Mouse (Mus musculus): ENCODE data around the gene St7. TPM values are rescaled to one million over a fixed set of nuclear protein-coding genes. Genes with fewer than 3 reads are reported as not detected.

The St7 gene
- polyA plus RNA-seq, 1 experiment from 2014 or later, result 24.5 TPM

DNA sequence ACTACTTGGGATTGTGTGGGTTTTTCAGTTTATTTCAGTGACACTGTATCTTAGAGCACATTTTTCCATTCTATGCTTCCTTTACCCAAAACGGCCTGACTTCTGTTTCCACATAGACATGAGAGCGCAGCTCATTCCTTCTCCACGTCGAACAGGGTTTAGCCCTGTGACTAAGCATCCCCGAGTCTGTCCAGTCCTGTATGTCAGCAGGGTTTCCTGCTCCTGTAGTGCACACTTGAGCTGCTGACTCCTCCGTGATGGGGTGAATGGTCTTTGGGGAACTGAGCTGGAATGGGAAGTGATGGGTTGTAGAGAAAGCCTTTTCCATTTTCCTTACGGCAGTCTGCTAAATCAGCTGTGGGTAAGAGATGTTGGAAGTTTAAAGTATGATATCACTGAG lies 182.9 kb downstream of the St7 start:
- Histone ChIP-seq H3K4me2 (replicated peaks; ENCODE audit: low read depth, low read length) (no peak overlapping the region), H3K27ac (ENCODE audit: low read length) (no peak overlapping the region), H3K27me3 (replicated peaks; ENCODE audit: insufficient read depth, low read length) (no peaks in the 10 kb centered on the region), H3K9ac (replicated peaks; ENCODE audit: low read depth) (no peak overlapping the region), H3K9me3 (ENCODE audit: low read length) (no peaks in the 10 kb centered on the region), H3K36me3 (ENCODE audit: insufficient read depth, low read length) (no peaks in the 10 kb centered on the region), H3K4me1 (ENCODE audit: insufficient read depth, low read depth, low read length) (no peaks in the 10 kb centered on the region), H3K4me3 (ENCODE audit: low read depth, low read length) (no peak overlapping the region)
- TF ChIP-seq CTCF (IDR thresholded peaks at IDR 0.05) (no peak), EP300 (IDR thresholded peaks at IDR 0.05) (no peak)
- DNase-seq (ENCODE audit: low spot score) (no peak), ATAC-seq (no peak)
- WGBS, result 59% methylated on average over 7 of the region's 7 CpGs

DNA sequence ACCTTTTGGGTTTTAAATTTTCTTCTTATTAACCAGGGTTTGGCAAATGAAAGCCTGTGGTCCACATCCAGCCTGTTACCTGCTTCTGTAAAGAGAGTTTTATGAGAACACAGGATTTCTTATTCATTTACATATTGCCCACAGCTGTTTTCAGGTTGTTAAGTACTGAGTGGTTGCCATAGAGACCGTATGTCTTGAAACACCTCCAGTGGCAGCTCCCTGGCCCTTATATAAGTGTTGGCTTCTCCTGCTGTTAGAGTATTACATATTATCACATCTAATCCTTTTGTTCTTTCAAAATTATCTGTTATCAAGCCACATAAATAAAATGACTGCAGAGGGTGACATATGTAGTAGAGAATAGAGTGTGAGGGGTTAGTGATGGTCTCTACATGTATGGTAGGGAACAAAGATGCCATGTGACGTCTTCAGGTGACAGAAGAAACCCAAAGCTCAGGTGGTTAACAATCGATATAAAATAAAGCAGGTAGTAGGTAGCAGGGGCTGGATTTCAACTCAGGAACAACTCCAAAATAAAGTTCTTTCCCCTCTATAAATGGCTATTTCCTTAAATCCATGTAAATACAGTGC lies 183.4 kb downstream of the St7 start:
- Histone ChIP-seq H3K4me1 (ENCODE audit: insufficient read depth, low read depth, low read length) (no peaks in the 10 kb centered on the region), H3K9ac (replicated peaks; ENCODE audit: low read depth) (no peak overlapping the region), H3K4me2 (replicated peaks; ENCODE audit: low read depth, low read length) (no peak overlapping the region), H3K27me3 (replicated peaks; ENCODE audit: insufficient read depth, low read length) (no peaks in the 10 kb centered on the region), H3K4me3 (ENCODE audit: low read depth, low read length) (no peak overlapping the region), H3K36me3 (ENCODE audit: insufficient read depth, low read length) (no peaks in the 10 kb centered on the region), H3K27ac (ENCODE audit: low read length) (no peak overlapping the region), H3K9me3 (ENCODE audit: low read length) (no peaks in the 10 kb centered on the region)
- DNase-seq (ENCODE audit: low spot score) (peak; percentile 28), ATAC-seq (0 out of 2 replicates have a peak, but pooled peaks have one; percentile 35)
- TF ChIP-seq CTCF (IDR thresholded peaks at IDR 0.05), result no peak
- no peak for TF ChIP-seq EP300 (IDR thresholded peaks at IDR 0.05)
- WGBS, result 85% methylated on average over 3 of the region's 3 CpGs

DNA sequence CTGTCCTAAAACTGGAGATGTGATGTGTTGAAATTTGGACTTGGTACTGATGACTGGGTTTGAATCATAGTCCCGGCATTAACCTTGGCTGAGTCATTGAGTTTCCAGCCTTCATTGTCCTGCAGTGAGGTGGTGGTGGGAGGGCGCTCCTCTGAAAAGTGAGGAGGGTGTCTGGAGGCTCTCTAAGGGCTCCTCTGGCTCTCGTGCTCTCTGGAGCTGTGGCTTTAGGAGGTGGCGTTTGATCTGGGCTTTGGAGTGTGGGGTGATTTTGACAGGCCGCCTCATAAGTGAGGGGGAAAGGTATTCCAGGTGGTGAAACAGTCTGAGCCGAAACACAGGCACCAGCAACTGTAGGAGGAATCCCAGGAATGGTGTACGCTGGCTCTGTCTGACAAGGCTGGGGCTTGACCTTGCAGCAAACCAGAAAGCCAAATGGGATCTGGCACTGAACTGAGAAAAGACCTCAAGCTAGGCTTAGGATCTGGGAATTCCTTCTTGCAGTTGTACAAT lies 184.0 kb downstream of the St7 start:
- Histone ChIP-seq H3K9ac (replicated peaks; ENCODE audit: low read depth) (no peak overlapping the region), H3K4me3 (ENCODE audit: low read depth, low read length) (no peak overlapping the region), H3K9me3 (ENCODE audit: low read length) (no peaks in the 10 kb centered on the region), H3K27me3 (replicated peaks; ENCODE audit: insufficient read depth, low read length) (no peaks in the 10 kb centered on the region), H3K4me1 (ENCODE audit: insufficient read depth, low read depth, low read length) (no peaks in the 10 kb centered on the region), H3K27ac (ENCODE audit: low read length) (no peak overlapping the region), H3K4me2 (replicated peaks; ENCODE audit: low read depth, low read length) (no peak overlapping the region), H3K36me3 (ENCODE audit: insufficient read depth, low read length) (no peaks in the 10 kb centered on the region)
- TF ChIP-seq EP300 (IDR thresholded peaks at IDR 0.05), result no peak
- TF ChIP-seq CTCF (IDR thresholded peaks at IDR 0.05), result no peak
- 55% methylated on average over 7 of the region's 7 CpGs for WGBS
- ATAC-seq (peak; percentile 57), DNase-seq (ENCODE audit: low spot score) (peak; percentile 33)

DNA sequence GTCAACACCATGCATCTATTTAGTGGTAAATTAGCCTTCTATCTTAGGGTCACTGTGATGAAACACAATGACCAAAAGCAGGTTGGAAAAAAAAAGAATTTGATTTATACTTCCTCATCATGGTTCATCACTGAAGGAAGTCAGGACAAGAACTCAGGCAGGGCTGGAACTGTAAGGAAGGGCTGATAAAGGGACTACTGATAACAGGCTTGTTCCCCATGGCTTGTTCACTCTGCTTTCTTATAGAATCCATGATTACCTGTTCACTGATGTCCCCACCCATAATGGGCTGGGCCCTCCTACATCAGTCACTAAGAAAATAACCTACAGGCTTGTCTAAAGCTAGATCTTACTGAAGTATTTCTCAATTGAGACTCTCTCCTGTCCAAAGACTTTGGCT lies 190.2 kb downstream of the St7 start:
- no peak for DNase-seq (ENCODE audit: low spot score)
- TF ChIP-seq CTCF (IDR thresholded peaks at IDR 0.05), result no peak
- TF ChIP-seq EP300 (IDR thresholded peaks at IDR 0.05), result no peak
- H3K4me2 ChIP-seq (replicated peaks; ENCODE audit: low read depth, low read length), result no peak overlapping the region
- H3K4me1 ChIP-seq (ENCODE audit: insufficient read depth, low read depth, low read length), result no peaks in the 10 kb centered on the region; the same call in 1 of the 2 replicates
- no peak overlapping the region for H3K9ac ChIP-seq (replicated peaks; ENCODE audit: low read depth)
- H3K27me3 ChIP-seq (replicated peaks; ENCODE audit: insufficient read depth, low read length), result no peaks in the 10 kb centered on the region
- H3K9me3 ChIP-seq (ENCODE audit: low read length), result no peaks in the 10 kb centered on the region
- no peak overlapping the region for H3K4me3 ChIP-seq (ENCODE audit: low read depth, low read length)
- no peak for ATAC-seq
- no peaks in the 10 kb centered on the region for H3K36me3 ChIP-seq (ENCODE audit: insufficient read depth, low read length)
- no peak overlapping the region for H3K27ac ChIP-seq (ENCODE audit: low read length)

DNA sequence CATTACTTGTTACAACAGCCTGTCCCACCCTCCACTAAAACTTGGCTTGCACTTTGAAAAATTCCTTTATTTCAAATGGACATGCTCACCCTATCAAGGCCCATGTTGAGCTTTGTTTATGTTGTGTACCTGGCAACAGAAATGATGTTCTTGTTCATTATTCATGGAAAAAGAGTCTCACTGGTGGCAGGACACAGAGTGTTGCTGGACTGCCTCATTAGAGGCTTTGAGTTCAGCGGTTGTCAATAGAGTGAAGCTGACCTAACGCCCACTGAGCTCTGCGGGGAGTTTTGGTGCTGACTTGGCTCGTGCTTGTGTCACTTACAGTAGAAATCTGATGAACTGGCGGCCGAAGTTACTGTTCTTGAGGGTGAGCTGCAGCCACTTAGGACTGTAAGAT lies 195.0 kb downstream of the St7 start:
- H3K9me3 ChIP-seq (ENCODE audit: low read length), result no peaks in the 10 kb centered on the region
- no peak overlapping the region for H3K4me2 ChIP-seq (replicated peaks; ENCODE audit: low read depth, low read length)
- peak; percentile 56 for DNase-seq (ENCODE audit: low spot score)
- no peak overlapping the region for H3K9ac ChIP-seq (replicated peaks; ENCODE audit: low read depth)
- no peak overlapping the region for H3K4me3 ChIP-seq (ENCODE audit: low read depth, low read length)
- 0 out of 2 replicates have a peak, but pooled peaks have one; percentile 20 for TF ChIP-seq EP300 (IDR thresholded peaks at IDR 0.05)
- no peak for TF ChIP-seq CTCF (IDR thresholded peaks at IDR 0.05)
- H3K27ac ChIP-seq (ENCODE audit: low read length), result no peak overlapping the region
- ATAC-seq, result peak; percentile 77
- WGBS, result 66% methylated on average over 6 of the region's 6 CpGs
- H3K4me1 ChIP-seq (ENCODE audit: insufficient read depth, low read depth, low read length), result peaks cover 2% of the 10 kb centered on the region; the same call in 1 of the 2 replicates
- no peaks in the 10 kb centered on the region for H3K36me3 ChIP-seq (ENCODE audit: insufficient read depth, low read length)
- H3K27me3 ChIP-seq (replicated peaks; ENCODE audit: insufficient read depth, low read length), result no peaks in the 10 kb centered on the region

DNA sequence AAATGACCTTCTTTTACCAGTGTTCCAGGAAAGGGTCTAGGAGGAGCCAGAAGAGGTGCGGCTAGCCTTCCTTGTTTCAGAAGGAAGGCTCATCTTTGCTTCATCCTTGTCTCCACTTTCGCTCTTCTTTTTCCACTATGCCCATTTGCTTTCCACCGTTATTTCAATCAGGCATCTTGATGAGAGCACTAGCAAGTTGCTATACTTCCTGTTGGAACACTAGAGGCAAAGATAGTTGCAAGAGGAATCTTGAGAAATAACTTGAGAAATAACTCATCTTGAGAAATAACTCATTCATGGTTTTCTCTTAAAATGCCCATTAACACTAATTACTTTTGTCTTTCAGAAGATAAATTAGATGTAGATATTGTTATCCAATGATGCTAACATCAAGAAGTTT lies 202.8 kb downstream of the St7 start:
- no peaks in the 10 kb centered on the region for H3K36me3 ChIP-seq (ENCODE audit: insufficient read depth, low read length)
- no peak overlapping the region for H3K9ac ChIP-seq (replicated peaks; ENCODE audit: low read depth)
- TF ChIP-seq EP300 (IDR thresholded peaks at IDR 0.05) (no peak), CTCF (IDR thresholded peaks at IDR 0.05) (no peak)
- DNase-seq (ENCODE audit: low spot score), result no peak
- 94% methylated on average over 3 of the region's 3 CpGs for WGBS
- H3K4me3 ChIP-seq (ENCODE audit: low read depth, low read length), result no peak overlapping the region
- no peaks in the 10 kb centered on the region for H3K9me3 ChIP-seq (ENCODE audit: low read length)
- no peak overlapping the region for H3K4me2 ChIP-seq (replicated peaks; ENCODE audit: low read depth, low read length)
- no peaks in the 10 kb centered on the region; the same call in 1 of the 2 replicates for H3K4me1 ChIP-seq (ENCODE audit: insufficient read depth, low read depth, low read length)
- ATAC-seq, result no peak
- H3K27ac ChIP-seq (ENCODE audit: low read length), result no peak overlapping the region
- H3K27me3 ChIP-seq (replicated peaks; ENCODE audit: insufficient read depth, low read length), result no peaks in the 10 kb centered on the region

Measured in lung, postnatal 0 days (tissue).